Mouse (Mus musculus) thymus, adult 2 months (tissue): Measurements from ENCODE around the gene Zfp277.

Experiments used
- CTCF ChIP-seq: fragments of 200-500 bp; IDR thresholded peaks from 2 replicates; pipeline ENCODE4 v1.5.1; 2012; ENCODE audit warnings: mild to moderate bottlenecking, control low read depth, low read length, moderate library complexity, borderline replicate concordance; ENCODE audit not compliant: control insufficient read depth, poor library complexity, insufficient read depth; ENCODE audit errors: extremely low read depth
- POLR2A ChIP-seq: fragments of 200-500 bp; IDR thresholded peaks from 2 replicates; pipeline ENCODE4 v1.6.1; 2012; ENCODE audit warnings: mild to moderate bottlenecking, low read length, control low read depth, moderate library complexity; ENCODE audit not compliant: control insufficient read depth, poor library complexity, insufficient read depth; ENCODE audit errors: extremely low read depth

GRCm38 (mm10) chr12:40417257-40417656 is 28.4 kb downstream of the Zfp277 start:
- no peak for TF ChIP-seq CTCF
- TF ChIP-seq POLR2A: no peak
